Mouse (Mus musculus): Measurements from ENCODE around the gene Cyth2.

- TF ChIP-seq CTCF (IDR thresholded peaks at IDR 0.05; ENCODE audit: low read depth), result no peak
- no peak for TF ChIP-seq EP300 (optimal IDR thresholded peaks at IDR 0.05)
Observed at GRCm38 (mm10) chr7:45809276-45810075, 4.9 kb downstream of the Cyth2 start.
